Mouse (Mus musculus) embryonic fibroblast, embryonic 13.5 days (primary cell): ENCODE results near the gene Ugt1a8.
"Not testable (repeated sequence)": the region's sequence is repeated elsewhere in the genome, so short reads cannot be mapped to it uniquely, and the experiment has no call there.

Experiments used
- CTCF ChIP-seq: IDR thresholded peaks from 2 replicates; pipeline ENCODE4 v1.5.1; 2011; ENCODE audit warnings: mild to moderate bottlenecking, control low read depth, low read length, moderate library complexity, borderline replicate concordance; ENCODE audit not compliant: insufficient read depth
- POLR2A ChIP-seq: IDR thresholded peaks from 2 replicates; pipeline ENCODE4 v1.6.1; 2011; ENCODE audit warnings: low read depth, mild to moderate bottlenecking, control low read depth, low read length, moderate library complexity

DNA sequence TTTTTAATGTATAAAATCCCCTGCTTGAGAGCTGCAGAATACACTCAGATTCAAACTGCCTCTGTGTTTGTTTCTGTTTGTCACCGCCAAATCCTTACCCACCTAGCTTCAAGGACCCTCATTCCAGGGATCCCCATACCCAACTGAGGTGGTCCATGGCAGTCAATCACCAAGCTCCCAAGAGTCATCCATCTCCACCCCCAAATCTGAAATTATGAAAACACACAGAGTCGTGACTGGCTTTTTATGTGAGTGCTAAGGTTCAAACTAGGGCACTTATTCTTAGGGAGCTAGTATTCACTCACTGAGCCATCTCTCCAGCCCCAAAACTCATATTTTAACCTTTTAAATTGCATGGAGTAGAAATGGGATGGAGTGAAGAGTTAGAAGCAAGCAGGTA is 137.7 kb downstream of the Ugt1a8 start:
- not testable (repeated sequence) for TF ChIP-seq CTCF, POLR2A
